Mouse (Mus musculus): ENCODE measurements around the gene Tnik. TPM values are rescaled to one million over a fixed set of nuclear protein-coding genes. Genes with fewer than 3 reads are reported as not detected.

Tnik gene
- total RNA-seq, 1 experiment from 2014 or later: 25.2 TPM

GRCm38 (mm10) chr3:28591345-28591744 lies 328.3 kb downstream of the Tnik start:
- no peak for ATAC-seq (replicated peaks in 1 of 2; ENCODE audit: insufficient read depth in 1 of 2, low FRiP score in 2 of 2, low TSS enrichment in 1 of 2, low read depth in 1 of 2, poor library complexity in 2 of 2, severe bottlenecking in 2 of 2)

- no peak for ATAC-seq (replicated peaks in 1 of 2; ENCODE audit: insufficient read depth in 1 of 2, low FRiP score in 2 of 2, low TSS enrichment in 1 of 2, low read depth in 1 of 2, poor library complexity in 2 of 2, severe bottlenecking in 2 of 2)
Measured at GRCm38 (mm10) chr3:28593922-28594321, 330.9 kb downstream of the Tnik start.

- no peak for ATAC-seq (replicated peaks in 1 of 2; ENCODE audit: insufficient read depth in 1 of 2, low FRiP score in 2 of 2, low TSS enrichment in 1 of 2, low read depth in 1 of 2, poor library complexity in 2 of 2, severe bottlenecking in 2 of 2)
Measured at GRCm38 (mm10) chr3:28599476-28599875, 336.5 kb downstream of the Tnik start.

GRCm38 (mm10) chr3:28606741-28607140 lies 343.7 kb downstream of the Tnik start:
- ATAC-seq (replicated peaks in 1 of 2; ENCODE audit: insufficient read depth in 1 of 2, low FRiP score in 2 of 2, low TSS enrichment in 1 of 2, low read depth in 1 of 2, poor library complexity in 2 of 2, severe bottlenecking in 2 of 2): no peak

GRCm38 (mm10) chr3:28612330-28612729 lies 349.3 kb downstream of the Tnik start:
- ATAC-seq (replicated peaks in 1 of 2; ENCODE audit: insufficient read depth in 1 of 2, low FRiP score in 2 of 2, low TSS enrichment in 1 of 2, low read depth in 1 of 2, poor library complexity in 2 of 2, severe bottlenecking in 2 of 2): no peak

- ATAC-seq (replicated peaks in 1 of 2; ENCODE audit: insufficient read depth in 1 of 2, low FRiP score in 2 of 2, low TSS enrichment in 1 of 2, low read depth in 1 of 2, poor library complexity in 2 of 2, severe bottlenecking in 2 of 2): no peak
Measured at GRCm38 (mm10) chr3:28616386-28616785, 353.4 kb downstream of the Tnik start.

GRCm38 (mm10) chr3:28617008-28617627 lies 354.1 kb downstream of the Tnik start:
- ATAC-seq (replicated peaks in 1 of 2; ENCODE audit: insufficient read depth in 1 of 2, low FRiP score in 2 of 2, low TSS enrichment in 1 of 2, low read depth in 1 of 2, poor library complexity in 2 of 2, severe bottlenecking in 2 of 2): no peak

GRCm38 (mm10) chr3:28621792-28622191 lies 358.8 kb downstream of the Tnik start:
- ATAC-seq (replicated peaks in 1 of 2; ENCODE audit: insufficient read depth in 1 of 2, low FRiP score in 2 of 2, low TSS enrichment in 1 of 2, low read depth in 1 of 2, poor library complexity in 2 of 2, severe bottlenecking in 2 of 2): no peak

GRCm38 (mm10) chr3:28626816-28627215 lies 363.8 kb downstream of the Tnik start:
- ATAC-seq (replicated peaks in 1 of 2; ENCODE audit: insufficient read depth in 1 of 2, low FRiP score in 2 of 2, low TSS enrichment in 1 of 2, low read depth in 1 of 2, poor library complexity in 2 of 2, severe bottlenecking in 2 of 2): no peak

GRCm38 (mm10) chr3:28636778-28637177 lies 373.8 kb downstream of the Tnik start:
- no peak for ATAC-seq (replicated peaks in 1 of 2; ENCODE audit: insufficient read depth in 1 of 2, low FRiP score in 2 of 2, low TSS enrichment in 1 of 2, low read depth in 1 of 2, poor library complexity in 2 of 2, severe bottlenecking in 2 of 2)

GRCm38 (mm10) chr3:28638957-28639356 lies 375.9 kb downstream of the Tnik start:
- no peak for ATAC-seq (replicated peaks in 1 of 2; ENCODE audit: insufficient read depth in 1 of 2, low FRiP score in 2 of 2, low TSS enrichment in 1 of 2, low read depth in 1 of 2, poor library complexity in 2 of 2, severe bottlenecking in 2 of 2)

GRCm38 (mm10) chr3:28643252-28643947 lies 380.4 kb downstream of the Tnik start:
- ATAC-seq (replicated peaks in 1 of 2; ENCODE audit: insufficient read depth in 1 of 2, low FRiP score in 2 of 2, low TSS enrichment in 1 of 2, low read depth in 1 of 2, poor library complexity in 2 of 2, severe bottlenecking in 2 of 2): no peak

GRCm38 (mm10) chr3:28652574-28652973 lies 389.6 kb downstream of the Tnik start:
- no peak for ATAC-seq (replicated peaks in 1 of 2; ENCODE audit: insufficient read depth in 1 of 2, low FRiP score in 2 of 2, low TSS enrichment in 1 of 2, low read depth in 1 of 2, poor library complexity in 2 of 2, severe bottlenecking in 2 of 2)

- no peak for ATAC-seq (replicated peaks in 1 of 2; ENCODE audit: insufficient read depth in 1 of 2, low FRiP score in 2 of 2, low TSS enrichment in 1 of 2, low read depth in 1 of 2, poor library complexity in 2 of 2, severe bottlenecking in 2 of 2)
Measured at GRCm38 (mm10) chr3:28653043-28653442, 390.0 kb downstream of the Tnik start.

- ATAC-seq (replicated peaks in 1 of 2; ENCODE audit: insufficient read depth in 1 of 2, low FRiP score in 2 of 2, low TSS enrichment in 1 of 2, low read depth in 1 of 2, poor library complexity in 2 of 2, severe bottlenecking in 2 of 2): no peak
Measured at GRCm38 (mm10) chr3:28654740-28655139, 391.7 kb downstream of the Tnik start.

- 0 out of 4 replicates have a peak, but pooled peaks of 1 of the 2 experiments have one; percentile 17 for ATAC-seq (replicated peaks in 1 of 2; ENCODE audit: insufficient read depth in 1 of 2, low FRiP score in 2 of 2, low TSS enrichment in 1 of 2, low read depth in 1 of 2, poor library complexity in 2 of 2, severe bottlenecking in 2 of 2)
Measured at GRCm38 (mm10) chr3:28658349-28658748, 395.3 kb downstream of the Tnik start.

- ATAC-seq (replicated peaks in 1 of 2; ENCODE audit: insufficient read depth in 1 of 2, low FRiP score in 2 of 2, low TSS enrichment in 1 of 2, low read depth in 1 of 2, poor library complexity in 2 of 2, severe bottlenecking in 2 of 2): no peak
Measured at GRCm38 (mm10) chr3:28680851-28681250, 417.8 kb downstream of the Tnik start.

GRCm38 (mm10) chr3:28681866-28682265 lies 418.9 kb downstream of the Tnik start:
- ATAC-seq (replicated peaks in 1 of 2; ENCODE audit: insufficient read depth in 1 of 2, low FRiP score in 2 of 2, low TSS enrichment in 1 of 2, low read depth in 1 of 2, poor library complexity in 2 of 2, severe bottlenecking in 2 of 2): no peak

- ATAC-seq (replicated peaks in 1 of 2; ENCODE audit: insufficient read depth in 1 of 2, low FRiP score in 2 of 2, low TSS enrichment in 1 of 2, low read depth in 1 of 2, poor library complexity in 2 of 2, severe bottlenecking in 2 of 2): no peak
Measured at GRCm38 (mm10) chr3:28682411-28682810, 419.4 kb downstream of the Tnik start.
